Mouse (Mus musculus) heart, embryonic 15.5 days (tissue): Measurements from ENCODE around the gene Frem1. TPM values are rescaled to one million over a fixed set of nuclear protein-coding genes. Genes with fewer than 3 reads are reported as not detected.

Experiments
- ATAC-seq: fragments of 200-750 bp; cut with Nextera tagmentation; replicated peaks from 2 replicates; pipeline ENCODE4 v1.8.0; 2017; ENCODE audit warnings: low read depth, moderate TSS enrichment; ENCODE audit not compliant: insufficient number of reproducible peaks, insufficient read depth, low FRiP score
- H3K27ac ChIP-seq: fragments of 300-500 bp; sonication (generic); 2 replicates; pipeline ENCODE4 v1.5.1; 2015; ENCODE audit warnings: mild to moderate bottlenecking, inconsistent platforms
- H3K27me3 ChIP-seq: fragments of 300-500 bp; sonication (generic); 2 replicates; pipeline ENCODE4 v1.6.1; 2015; ENCODE audit warnings: inconsistent platforms
- H3K36me3 ChIP-seq: fragments of 300-500 bp; sonication (generic); 2 replicates; pipeline ENCODE4 v1.6.1; 2015; ENCODE audit warnings: mild to moderate bottlenecking, inconsistent platforms
- H3K4me1 ChIP-seq: fragments of 300-500 bp; sonication (generic); replicated peaks from 2 replicates; pipeline ENCODE4 v1.6.1; 2015; ENCODE audit warnings: inconsistent platforms
- H3K4me2 ChIP-seq: fragments of 300-500 bp; sonication (generic); 2 replicates; pipeline ENCODE4 v1.6.1; 2015; ENCODE audit warnings: inconsistent platforms, mild to moderate bottlenecking, moderate library complexity
- H3K4me3 ChIP-seq: fragments of 300-500 bp; sonication (generic); 2 replicates; pipeline ENCODE4 v1.5.1; 2015; ENCODE audit warnings: mild to moderate bottlenecking, inconsistent platforms
- H3K9ac ChIP-seq: fragments of 300-500 bp; sonication (generic); 2 replicates; pipeline ENCODE4 v1.6.1; 2015; ENCODE audit warnings: mild to moderate bottlenecking, inconsistent platforms
- H3K9me3 ChIP-seq: fragments of 300-500 bp; sonication (generic); replicated peaks from 2 replicates; pipeline ENCODE4 v1.6.1; 2016; ENCODE audit warnings: inconsistent platforms
- WGBS: fragments of 180-500 bp; shearing (Covaris S2); methylation state at CpG from one replicate; pipeline ENCODE4 v1.1.7; 2015; ENCODE audit warnings: mixed read lengths; 5-methylcytosine and 5-hydroxymethylcytosine counted together
- polyA plus RNA-seq: library from polyadenylated mRNA; unstranded; fragments of >200 nt; fragmentation: Nextera tagmentation; extraction: Ambion mirVana; gene quantifications from 2 replicates; pipeline ENCODE4 v1.2.1, GENCODE M21; 2015

Frem1 gene
- polyA plus RNA-seq, 1 experiment from 2014 or later: 3.5 TPM

DNA sequence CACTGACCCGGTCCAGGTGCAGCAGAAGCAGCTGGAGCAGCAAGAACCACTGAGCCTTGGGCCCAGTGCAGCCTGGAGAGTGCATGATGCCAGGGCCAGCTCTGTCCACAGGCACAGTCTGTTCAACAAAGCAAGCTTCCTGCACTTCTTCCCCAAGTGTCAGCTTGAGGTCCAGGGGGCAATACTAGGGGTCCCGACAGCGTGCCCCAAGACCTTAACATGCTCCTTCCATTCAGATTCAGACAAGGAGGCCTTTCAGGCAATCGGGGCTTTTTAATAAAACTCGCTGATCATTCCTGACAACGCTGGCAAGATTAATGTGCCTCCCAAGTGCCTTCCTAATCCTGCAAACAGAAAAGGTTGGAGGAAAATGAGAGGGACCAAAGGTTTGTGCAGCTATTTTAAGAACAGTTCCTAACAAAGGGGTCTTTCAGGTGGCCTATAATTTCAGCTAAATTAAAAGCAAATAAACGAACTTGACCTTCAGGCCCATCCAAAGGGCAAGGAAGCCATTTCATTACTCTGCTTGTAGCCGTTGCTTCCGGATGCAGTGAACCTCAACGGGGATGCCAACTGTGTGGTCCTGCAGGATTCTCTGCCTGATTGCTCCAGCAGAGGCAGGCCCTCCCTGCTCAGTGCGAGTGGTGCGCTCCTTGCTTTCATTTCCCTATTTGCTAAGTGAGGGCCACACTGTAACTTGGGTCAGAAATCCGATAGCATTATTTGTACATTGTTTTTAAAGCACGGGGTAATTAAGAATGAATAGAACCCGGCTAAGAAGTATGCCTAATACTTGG, 31.2 kb downstream of the Frem1 start:
- no peak overlapping the region for H3K9ac ChIP-seq
- no peaks in the 10 kb centered on the region for H3K4me1 ChIP-seq
- no peaks in the 10 kb centered on the region for H3K36me3 ChIP-seq
- WGBS: 71% methylated on average over 15 of the region's 15 CpGs
- no peak overlapping the region for H3K4me3 ChIP-seq
- no peak overlapping the region for H3K27ac ChIP-seq
- no peak for ATAC-seq
- no peaks in the 10 kb centered on the region for H3K27me3 ChIP-seq
- no peak overlapping the region for H3K4me2 ChIP-seq
- H3K9me3 ChIP-seq: no peaks in the 10 kb centered on the region

DNA sequence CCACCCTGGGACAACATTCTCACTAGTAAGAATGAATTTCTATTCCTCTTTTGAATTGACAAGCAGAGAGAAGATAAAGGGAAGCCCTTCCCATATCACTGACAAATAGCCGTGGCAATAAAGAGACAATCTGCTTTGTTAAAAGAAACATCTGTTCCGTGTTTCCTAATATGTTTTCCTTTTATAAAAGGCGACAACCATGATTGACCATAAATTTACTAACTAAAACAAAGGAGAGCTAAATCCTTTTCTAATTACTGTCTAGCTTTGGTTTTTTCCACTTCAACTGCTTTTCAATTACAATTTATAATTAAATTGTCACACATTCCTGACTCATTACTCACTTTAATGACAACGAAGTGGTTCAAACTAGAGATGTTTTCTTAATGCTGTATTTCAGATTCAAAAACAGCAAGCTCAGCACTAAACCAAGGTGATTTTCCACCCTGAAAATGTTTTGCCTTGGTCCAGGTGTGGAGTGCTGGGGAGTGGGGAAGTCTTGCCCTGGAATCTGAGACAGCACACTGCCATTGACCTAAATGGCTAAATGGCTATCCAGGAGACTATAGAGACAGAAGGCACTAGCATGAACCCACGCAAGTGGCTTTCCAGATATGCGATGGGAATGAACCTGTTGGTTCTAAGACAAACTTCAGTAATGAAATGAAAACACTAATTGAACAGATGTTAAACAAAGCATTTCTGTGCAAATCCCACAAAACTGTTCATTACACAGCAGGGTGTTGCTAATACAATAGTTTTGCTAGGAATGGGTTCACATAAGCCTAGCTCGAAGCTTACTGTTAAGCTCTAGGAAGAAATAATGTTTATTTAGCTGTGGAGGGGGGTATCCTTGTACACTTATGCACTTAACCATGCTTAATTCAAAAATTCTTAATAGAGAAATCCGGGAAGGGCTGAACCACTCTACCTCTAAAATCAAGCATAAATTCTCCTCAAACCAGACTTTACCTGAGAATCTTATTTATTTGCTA, 33.7 kb downstream of the Frem1 start:
- Histone ChIP-seq H3K9me3 (no peaks in the 10 kb centered on the region), H3K27me3 (no peaks in the 10 kb centered on the region), H3K36me3 (no peaks in the 10 kb centered on the region), H3K27ac (no peak overlapping the region), H3K4me1 (no peaks in the 10 kb centered on the region), H3K4me3 (no peak overlapping the region), H3K4me2 (no peak overlapping the region), H3K9ac (no peak overlapping the region)
- WGBS: 73% methylated on average over 8 of the region's 8 CpGs
- no peak for ATAC-seq

DNA sequence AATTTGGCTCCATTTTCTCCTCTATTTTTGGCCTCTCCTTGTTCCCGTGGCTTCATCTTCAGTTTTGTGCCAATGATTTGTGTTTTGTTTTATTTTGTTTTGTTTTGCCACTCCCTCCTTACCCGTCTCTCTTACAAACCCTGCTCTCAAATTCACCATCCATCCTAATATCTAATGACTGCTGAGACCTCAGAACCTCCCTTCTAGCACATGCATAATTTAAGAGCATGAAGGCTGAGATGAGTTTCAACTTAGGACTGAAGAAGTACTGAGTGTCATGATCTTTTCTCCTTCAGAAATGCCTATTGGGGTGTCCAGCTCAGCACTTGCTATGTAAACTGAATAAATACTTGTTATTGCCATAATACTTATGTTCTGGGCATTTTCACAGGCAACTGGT, 37.6 kb downstream of the Frem1 start:
- no peak for ATAC-seq
- WGBS: 48% methylated on average over 2 of the region's 2 CpGs

DNA sequence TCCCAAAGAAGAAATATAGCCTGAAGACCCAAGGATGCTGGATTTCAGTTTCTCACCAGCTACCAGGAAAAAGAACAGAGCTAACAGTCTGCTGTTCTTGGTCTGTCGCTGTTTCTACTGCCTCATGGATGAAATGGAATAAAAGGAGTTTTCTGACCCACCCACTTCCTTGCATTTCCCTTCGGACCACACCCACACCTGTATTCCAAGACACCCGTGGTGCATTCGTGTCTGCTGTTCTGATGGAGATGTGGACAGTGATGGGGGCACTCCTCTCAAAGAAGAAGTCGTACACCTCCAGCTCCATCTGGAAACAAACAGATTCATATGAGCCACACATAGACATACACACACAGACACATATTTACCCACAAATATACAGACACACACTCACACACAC, 48.1 kb downstream of the Frem1 start:
- 86% methylated on average over 5 of the region's 5 CpGs for WGBS
- Histone ChIP-seq H3K9ac (no peak overlapping the region), H3K4me2 (no peak overlapping the region), H3K9me3 (no peaks in the 10 kb centered on the region), H3K36me3 (no peaks in the 10 kb centered on the region; the same call in 1 of the 2 replicates), H3K4me3 (no peak overlapping the region), H3K4me1 (no peaks in the 10 kb centered on the region), H3K27me3 (no peaks in the 10 kb centered on the region), H3K27ac (no peak overlapping the region)
- ATAC-seq: no peak

More for the DNA sequence above, 37.6 kb downstream of the Frem1 start:
- H3K4me3 ChIP-seq: no peak overlapping the region
- no peak overlapping the region for H3K4me2 ChIP-seq
- H3K27me3 ChIP-seq: no peaks in the 10 kb centered on the region
- no peak overlapping the region for H3K9ac ChIP-seq
- H3K36me3 ChIP-seq: no peaks in the 10 kb centered on the region
- H3K27ac ChIP-seq: no peak overlapping the region
- H3K9me3 ChIP-seq: no peaks in the 10 kb centered on the region
- no peaks in the 10 kb centered on the region for H3K4me1 ChIP-seq

DNA sequence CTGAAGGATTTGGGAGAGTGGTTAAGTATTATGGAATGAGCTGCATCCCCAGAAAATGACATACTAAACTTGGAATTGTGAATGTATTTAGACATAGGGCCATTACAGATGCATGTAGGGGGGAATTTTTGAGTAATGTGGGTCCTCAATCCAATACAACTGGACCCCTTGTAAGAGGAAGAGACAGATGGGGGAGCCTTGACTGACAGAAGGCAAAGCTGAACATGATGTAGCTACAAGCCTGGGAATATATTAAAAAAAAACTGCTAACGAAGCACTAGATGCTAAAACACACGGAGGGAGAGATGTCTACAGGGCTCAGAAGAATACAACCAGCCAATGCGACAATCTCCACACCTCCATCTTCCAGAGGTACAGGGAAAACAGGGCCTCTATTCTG, 60.1 kb downstream of the Frem1 start:
- Histone ChIP-seq H3K4me1 (no peaks in the 10 kb centered on the region), H3K4me3 (no peak overlapping the region), H3K36me3 (no peaks in the 10 kb centered on the region), H3K27me3 (no peaks in the 10 kb centered on the region), H3K9ac (no peak overlapping the region), H3K4me2 (no peak overlapping the region), H3K27ac (no peak overlapping the region), H3K9me3 (no peaks in the 10 kb centered on the region)
- WGBS: 91% methylated on average over 3 of the region's 3 CpGs
- ATAC-seq: no peak

DNA sequence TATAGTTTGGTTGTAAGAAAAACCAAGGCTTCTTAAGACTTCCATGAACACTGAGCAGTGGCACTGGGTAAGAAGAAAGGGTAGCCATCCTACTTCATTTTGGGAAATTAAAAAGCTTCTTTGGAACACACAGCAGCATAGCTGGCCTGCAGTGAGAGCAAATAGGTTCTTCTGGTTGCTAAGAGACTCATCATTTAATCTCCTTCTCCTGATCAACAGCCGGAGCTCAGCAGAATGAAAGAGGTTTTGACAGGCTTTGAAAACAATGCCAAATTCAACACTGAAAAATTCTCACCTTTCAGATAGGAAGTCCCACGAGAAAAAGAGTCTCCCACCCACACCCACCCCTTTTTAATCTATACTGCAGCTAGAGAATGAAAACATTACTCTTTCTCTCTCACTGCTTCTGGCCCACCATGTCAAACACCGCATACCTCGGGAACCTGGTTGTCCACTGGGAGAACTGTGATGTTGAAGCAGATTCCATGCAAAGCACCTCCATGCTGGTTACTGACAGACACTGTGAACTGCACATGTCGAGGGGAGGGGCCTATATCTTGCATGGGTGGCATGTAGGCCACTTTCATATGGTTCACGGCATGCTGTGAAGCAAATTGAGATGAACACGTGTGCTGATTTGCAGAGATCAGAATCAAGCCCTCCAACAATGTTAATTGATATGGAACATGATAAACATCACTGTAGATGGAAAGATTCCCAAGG, 61.0 kb downstream of the Frem1 start:
- H3K27ac ChIP-seq: no peak overlapping the region
- no peaks in the 10 kb centered on the region for H3K9me3 ChIP-seq
- H3K4me2 ChIP-seq: no peak overlapping the region
- H3K9ac ChIP-seq: no peak overlapping the region
- no peak overlapping the region for H3K4me3 ChIP-seq
- no peak for ATAC-seq
- H3K27me3 ChIP-seq: no peaks in the 10 kb centered on the region
- no peaks in the 10 kb centered on the region for H3K36me3 ChIP-seq
- 69% methylated on average over 7 of the region's 7 CpGs for WGBS
- no peaks in the 10 kb centered on the region for H3K4me1 ChIP-seq

DNA sequence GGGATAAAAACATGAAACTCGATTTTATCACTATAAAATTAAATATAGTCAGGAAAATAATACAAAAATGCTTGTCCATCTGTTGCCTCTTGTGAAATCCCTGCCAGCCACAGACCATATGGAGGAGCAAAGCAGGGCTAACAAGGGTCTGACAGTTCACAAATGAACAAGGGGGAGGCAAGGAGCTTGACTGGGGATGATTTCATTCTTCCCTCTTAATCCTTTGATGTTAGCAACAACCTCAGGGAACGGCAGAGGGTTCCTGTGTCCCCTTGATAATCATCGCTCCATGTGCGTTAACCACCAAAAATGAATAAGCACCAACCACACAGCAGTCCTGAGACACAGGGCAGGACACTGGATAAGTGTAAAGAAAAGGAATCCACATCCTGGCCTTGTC, 79.8 kb downstream of the Frem1 start:
- no peaks in the 10 kb centered on the region for H3K9me3 ChIP-seq
- H3K27me3 ChIP-seq: no peaks in the 10 kb centered on the region
- H3K4me1 ChIP-seq: no peaks in the 10 kb centered on the region
- H3K36me3 ChIP-seq: no peaks in the 10 kb centered on the region
- no peak overlapping the region for H3K27ac ChIP-seq
- H3K4me2 ChIP-seq: no peak overlapping the region
- H3K4me3 ChIP-seq: no peak overlapping the region
- ATAC-seq: no peak
- WGBS: 74% methylated on average over 4 of the region's 4 CpGs
- no peak overlapping the region for H3K9ac ChIP-seq

DNA sequence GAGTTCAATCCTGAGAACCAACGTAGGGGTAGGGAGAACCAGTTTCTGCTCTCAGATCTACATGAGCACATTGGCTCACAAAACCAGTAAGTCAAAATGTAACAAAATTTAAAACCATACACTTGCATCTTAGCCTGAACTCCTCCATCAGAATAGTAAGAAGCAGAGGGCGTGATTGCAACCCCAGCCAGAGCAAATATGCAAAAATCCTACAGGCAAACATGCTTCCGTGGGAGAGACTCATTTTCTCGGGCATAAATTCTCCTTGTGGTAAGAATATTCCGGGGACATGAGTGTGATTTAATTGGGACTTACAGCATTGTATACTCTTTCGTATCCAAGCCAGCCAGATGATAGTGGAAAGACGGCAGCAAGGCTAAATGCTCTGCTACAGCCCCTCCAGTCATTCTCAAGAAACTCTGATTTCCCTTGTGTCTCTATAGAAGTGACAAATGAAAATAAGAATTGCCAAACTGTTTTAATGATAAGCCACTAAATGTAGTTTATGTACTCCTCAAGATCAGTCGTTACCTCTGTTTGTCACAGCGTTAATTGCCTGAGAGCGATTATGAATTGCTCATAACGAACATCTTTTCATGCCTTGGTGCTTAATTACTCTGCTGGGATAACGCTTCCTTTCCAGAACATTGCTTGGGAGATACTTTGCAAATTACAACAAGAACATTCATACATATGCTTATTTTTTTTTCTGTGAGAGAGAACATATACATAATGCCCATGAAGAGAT, 81.1 kb downstream of the Frem1 start:
- Histone ChIP-seq H3K9ac (no peak overlapping the region), H3K9me3 (no peaks in the 10 kb centered on the region), H3K27ac (no peak overlapping the region), H3K27me3 (no peaks in the 10 kb centered on the region), H3K4me3 (no peak overlapping the region), H3K4me2 (no peak overlapping the region), H3K4me1 (no peaks in the 10 kb centered on the region), H3K36me3 (no peaks in the 10 kb centered on the region)
- no peak for ATAC-seq
- WGBS: 89% methylated on average over 12 of the region's 12 CpGs

DNA sequence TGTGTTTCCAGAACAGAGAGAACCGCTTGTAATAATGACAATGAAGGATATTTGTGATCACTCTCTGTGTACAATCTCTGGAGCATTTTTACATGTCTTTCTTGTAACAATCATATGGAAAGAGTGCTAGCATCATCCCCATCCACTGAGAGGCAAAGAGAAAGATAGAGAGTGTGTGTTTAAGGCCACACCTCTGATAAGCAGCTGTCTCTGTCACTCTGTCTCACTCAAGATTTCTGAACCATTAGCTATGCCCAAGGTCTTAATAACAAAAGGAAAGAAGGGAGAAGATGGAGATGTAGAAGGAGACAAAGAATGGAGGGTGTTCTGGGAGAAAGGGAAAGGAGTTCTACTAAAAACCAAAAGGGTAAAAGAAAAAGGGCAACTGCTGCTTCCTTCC, 91.1 kb downstream of the Frem1 start:
- ATAC-seq: no peak
- H3K27ac ChIP-seq: no peak overlapping the region
- no peaks in the 10 kb centered on the region for H3K27me3 ChIP-seq
- no peaks in the 10 kb centered on the region for H3K9me3 ChIP-seq
- no peak overlapping the region for H3K4me3 ChIP-seq
- H3K4me2 ChIP-seq: no peak overlapping the region
- H3K9ac ChIP-seq: no peak overlapping the region
- H3K36me3 ChIP-seq: no peaks in the 10 kb centered on the region
- WGBS: 81% methylated on average over 1 of the region's 1 CpGs
- H3K4me1 ChIP-seq: no peaks in the 10 kb centered on the region

DNA sequence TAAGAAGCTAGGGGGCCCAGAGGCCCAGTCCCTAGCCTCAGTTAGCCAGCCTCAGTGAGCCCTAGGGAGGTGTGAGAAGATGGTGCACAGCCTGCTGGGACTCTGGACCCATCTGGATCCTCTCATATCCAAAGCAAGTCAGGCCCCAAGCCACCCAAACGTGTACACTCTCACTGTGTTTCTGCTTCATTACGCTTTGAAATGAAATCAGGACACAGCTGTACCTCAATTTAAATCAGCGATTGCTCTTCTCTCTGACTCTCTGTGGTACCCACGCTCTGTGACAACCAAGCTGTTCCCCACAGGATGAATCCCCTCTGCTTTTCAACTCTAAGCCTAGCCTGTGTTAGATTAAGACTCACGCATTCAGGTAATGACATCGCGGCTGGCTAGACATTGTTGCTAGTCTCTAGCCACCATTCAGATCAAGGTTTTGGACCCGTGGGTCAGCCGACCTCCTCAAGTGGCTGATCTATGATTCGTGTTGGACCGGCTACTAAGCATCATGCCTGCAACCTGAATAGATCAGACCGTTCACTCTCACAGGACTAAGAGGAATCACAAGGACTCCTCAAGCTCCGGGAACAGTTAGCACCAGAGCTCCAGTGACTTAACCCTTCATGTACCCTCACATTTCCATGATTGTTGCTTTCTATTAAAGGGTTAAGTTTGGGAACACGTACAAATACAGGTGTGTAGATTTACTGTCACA, 94.2 kb downstream of the Frem1 start:
- Histone ChIP-seq H3K4me3 (no peak overlapping the region), H3K36me3 (no peaks in the 10 kb centered on the region), H3K9ac (no peak overlapping the region), H3K9me3 (no peaks in the 10 kb centered on the region), H3K4me2 (no peak overlapping the region), H3K4me1 (no peaks in the 10 kb centered on the region), H3K27ac (no peak overlapping the region), H3K27me3 (no peaks in the 10 kb centered on the region)
- ATAC-seq: no peak
- 75% methylated on average over 14 of the region's 14 CpGs for WGBS
